Mouse (Mus musculus): ENCODE results near the gene Ptk7. TPM values are rescaled to one million over a fixed set of nuclear protein-coding genes. Genes with fewer than 3 reads are reported as not detected.

Gene Ptk7
- polyA plus RNA-seq, 1 experiment from 2014 or later = 80.9 TPM

DNA sequence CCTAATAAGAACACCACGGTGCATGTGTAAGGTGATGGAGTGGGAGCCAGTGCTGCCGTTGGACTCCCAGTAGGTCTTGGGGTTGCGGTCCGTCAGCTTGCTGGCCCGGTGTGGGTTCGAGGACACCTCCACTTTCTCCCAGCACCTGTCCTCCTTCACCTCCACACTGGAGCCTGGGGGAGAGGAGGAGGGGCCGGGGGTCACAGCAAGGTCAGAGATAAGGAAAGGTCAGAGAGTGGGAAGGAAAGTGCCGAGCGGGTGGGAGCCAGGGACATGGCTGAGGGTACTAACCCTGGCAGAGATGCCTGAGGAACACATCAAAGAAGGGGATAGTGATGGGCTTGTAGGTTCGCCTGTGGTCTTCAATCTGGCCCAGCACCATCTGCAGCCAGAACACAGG, 104.2 kb downstream of the Ptk7 start:
- WGBS = 85% methylated on average over 10 of the region's 10 CpGs
- Histone ChIP-seq H3K4me3 (no peak overlapping the region), H3K4me1 (no peaks in the 10 kb centered on the region), H3K36me3 (peaks cover 22% of the 10 kb centered on the region), H3K9me3 (replicated peaks) (no peaks in the 10 kb centered on the region), H3K9ac (no peak overlapping the region), H3K4me2 (replicated peaks) (no peak overlapping the region), H3K27ac (no peak overlapping the region), H3K27me3 (peaks cover 27% of the 10 kb centered on the region)
- ATAC-seq (ENCODE audit: low FRiP score) = no peak

DNA sequence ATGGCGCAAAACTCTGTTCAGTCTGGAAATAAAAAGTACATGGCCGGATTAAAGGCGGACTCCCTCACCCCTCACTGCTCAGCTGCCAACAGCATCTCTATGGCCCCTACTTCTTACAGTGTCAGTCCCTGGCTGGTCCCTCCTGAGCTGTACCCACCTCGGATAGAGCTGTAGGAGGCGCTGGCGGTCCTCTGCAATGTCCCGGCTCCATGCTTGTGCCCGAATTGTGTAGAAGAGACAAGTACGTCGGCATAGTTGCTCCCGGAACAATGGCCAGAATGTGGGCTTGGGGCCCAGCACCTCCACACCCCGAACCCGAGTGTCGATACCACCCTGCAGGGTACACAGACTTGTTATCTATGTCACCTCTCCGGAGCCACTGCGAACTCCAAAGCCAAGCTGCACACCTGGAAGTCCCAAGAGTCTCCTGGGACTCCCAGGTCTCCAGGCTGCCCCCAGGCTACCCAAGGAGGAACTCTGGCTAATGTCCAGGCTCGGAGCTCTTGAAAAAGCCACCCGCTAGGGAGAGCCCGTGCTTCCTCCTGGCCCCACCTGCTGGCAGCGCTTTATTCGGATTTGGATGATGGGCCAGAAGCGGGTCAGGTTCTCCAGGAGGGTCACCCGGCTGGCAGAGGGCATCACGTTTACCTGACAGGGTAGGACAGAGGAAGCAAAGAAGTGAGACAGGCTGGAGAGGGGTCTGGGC, 107.2 kb downstream of the Ptk7 start:
- WGBS = 33% methylated on average over 24 of the region's 24 CpGs
- ATAC-seq (ENCODE audit: low FRiP score) = no peak

DNA sequence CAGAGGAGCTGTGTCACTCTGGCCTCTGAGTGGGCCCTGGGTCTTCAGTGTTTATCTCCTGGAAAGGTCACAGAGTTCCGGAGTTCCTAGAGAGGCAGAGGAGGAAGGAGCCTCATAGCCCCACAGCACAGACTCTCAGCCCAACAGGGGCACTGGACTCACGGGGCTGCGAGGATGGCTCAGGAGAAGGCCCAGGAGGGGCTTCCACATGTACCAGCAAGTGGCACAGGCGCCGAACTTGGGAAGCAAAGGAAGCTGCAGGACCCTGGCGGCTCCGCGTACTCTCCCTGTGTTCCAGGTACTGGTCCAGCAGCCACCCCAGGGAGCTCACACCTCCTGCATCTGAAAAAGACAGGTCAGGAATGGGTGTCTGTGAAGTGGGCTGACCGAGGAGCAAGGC, 108.1 kb downstream of the Ptk7 start:
- Histone ChIP-seq H3K4me3 (no peak overlapping the region), H3K9ac (no peak overlapping the region), H3K36me3 (peaks cover 14% of the 10 kb centered on the region; the same call in 1 of the 2 replicates), H3K4me1 (no peaks in the 10 kb centered on the region), H3K9me3 (replicated peaks) (no peaks in the 10 kb centered on the region), H3K27ac (no peak overlapping the region), H3K27me3 (peaks cover 33% of the 10 kb centered on the region), H3K4me2 (replicated peaks) (no peak overlapping the region)
- WGBS = 77% methylated on average over 9 of the region's 9 CpGs
- ATAC-seq (ENCODE audit: low FRiP score) = no peak

More for the DNA sequence above, 107.2 kb downstream of the Ptk7 start:
- Histone ChIP-seq H3K27me3 (peaks cover 33% of the 10 kb centered on the region), H3K4me1 (no peaks in the 10 kb centered on the region), H3K27ac (no peak overlapping the region), H3K9ac (no peak overlapping the region), H3K36me3 (peaks cover 18% of the 10 kb centered on the region; the same call in 1 of the 2 replicates), H3K4me3 (no peak overlapping the region), H3K9me3 (replicated peaks) (no peaks in the 10 kb centered on the region), H3K4me2 (replicated peaks) (no peak overlapping the region)

DNA sequence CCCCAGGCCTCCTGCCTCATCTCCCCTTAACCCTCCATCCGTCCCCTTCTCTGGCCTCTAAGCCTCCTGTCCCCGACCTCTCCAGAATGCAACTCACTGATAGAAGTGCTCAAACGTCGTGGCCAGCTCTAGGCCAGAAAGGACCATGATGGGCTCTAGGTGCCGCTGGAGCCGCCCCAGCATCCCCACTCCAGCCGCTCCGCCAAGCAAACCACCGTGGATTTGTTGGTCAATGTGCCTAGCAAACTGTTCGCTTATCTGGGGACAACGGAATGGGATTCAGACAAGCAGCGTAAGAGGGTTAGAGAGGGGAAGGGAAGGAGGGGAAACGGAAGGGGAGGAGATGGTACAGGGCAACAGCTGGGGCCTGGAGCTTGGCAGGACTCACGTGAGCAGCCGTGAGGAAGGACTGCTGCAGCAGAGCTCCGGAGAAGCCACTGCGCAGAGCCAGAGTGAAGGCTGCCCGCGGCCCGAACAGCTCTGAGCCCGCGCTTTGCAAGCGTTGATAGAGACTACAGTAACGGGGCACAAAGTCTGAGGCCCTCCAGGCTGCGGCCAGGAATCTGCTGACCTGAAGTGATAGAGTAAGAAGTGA, 108.8 kb downstream of the Ptk7 start:
- H3K9ac ChIP-seq = no peak overlapping the region
- peak overlapping the region; percentile 20 for H3K4me2 ChIP-seq (replicated peaks)
- ATAC-seq (ENCODE audit: low FRiP score) = no peak
- 0 out of 2 replicates have a peak, but pooled peaks cover 7% of the 10 kb centered on the region for H3K36me3 ChIP-seq
- 40% methylated on average over 25 of the region's 25 CpGs for WGBS
- no peak overlapping the region for H3K27ac ChIP-seq
- peak overlapping the region; percentile 1; the same call in 1 of the 2 replicates for H3K4me3 ChIP-seq
- peaks cover 33% of the 10 kb centered on the region for H3K27me3 ChIP-seq
- H3K4me1 ChIP-seq = no peaks in the 10 kb centered on the region
- no peaks in the 10 kb centered on the region for H3K9me3 ChIP-seq (replicated peaks)

DNA sequence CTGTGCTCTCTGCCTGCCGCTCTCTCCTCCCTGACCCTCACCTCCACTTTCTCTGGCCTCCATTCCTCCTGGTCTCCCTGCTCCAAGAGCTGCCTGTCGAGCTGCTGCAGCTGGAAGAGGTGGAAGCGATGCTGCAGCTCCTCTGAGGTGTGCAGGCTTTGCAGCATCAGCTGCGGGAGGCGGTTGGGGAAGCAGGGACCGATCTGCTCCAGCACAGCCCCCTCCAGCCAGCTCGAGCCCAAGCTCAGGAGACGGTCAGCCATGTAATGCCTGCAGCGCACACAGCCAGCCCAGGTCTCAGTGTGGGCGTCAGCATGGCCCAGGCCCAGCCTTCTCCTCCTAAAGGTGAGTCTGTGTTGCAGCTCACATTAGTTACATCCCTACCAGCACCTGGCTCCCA, 109.3 kb downstream of the Ptk7 start:
- no peaks in the 10 kb centered on the region for H3K4me1 ChIP-seq
- no peaks in the 10 kb centered on the region for H3K9me3 ChIP-seq (replicated peaks)
- H3K9ac ChIP-seq = no peak overlapping the region
- no peak for ATAC-seq (ENCODE audit: low FRiP score)
- H3K4me3 ChIP-seq = peak overlapping the region; percentile 1; the same call in 1 of the 2 replicates
- H3K27ac ChIP-seq = no peak overlapping the region
- 56% methylated on average over 10 of the region's 10 CpGs for WGBS
- 0 out of 2 replicates have a peak, but pooled peaks cover 6% of the 10 kb centered on the region for H3K36me3 ChIP-seq
- H3K4me2 ChIP-seq (replicated peaks) = peak overlapping the region; percentile 20
- H3K27me3 ChIP-seq = peaks cover 33% of the 10 kb centered on the region

Small RNA genes lying within 50 kb of the gene (microRNA-seq; reads per million reads assigned to microRNA genes)
- not detected for gene Mir6976

Other genes starting within 250 kb of the Ptk7 start
- 24.4 and 25.3 TPM in 2 replicates for gene Zfp318, start 245.8 kb downstream of the Ptk7 start, polyA plus RNA-seq (2016; fragmentation: Nextera tagmentation; extraction: Ambion mirVana)
- 0.57 and 0.95 TPM in 2 replicates for gene Crip3, start 200.6 kb downstream of the Ptk7 start, polyA plus RNA-seq (2016; fragmentation: Nextera tagmentation; extraction: Ambion mirVana)
- not detected in 2 replicates for gene Slc22a7, start 191.0 kb downstream of the Ptk7 start, polyA plus RNA-seq (2016; fragmentation: Nextera tagmentation; extraction: Ambion mirVana)
- 5.3 and 6.6 TPM in 2 replicates for gene Ttbk1, start 141.8 kb downstream of the Ptk7 start, polyA plus RNA-seq (2016; fragmentation: Nextera tagmentation; extraction: Ambion mirVana)
- 35.3 and 35.5 TPM in 2 replicates for gene Dnph1, start 132.8 kb downstream of the Ptk7 start, polyA plus RNA-seq (2016; fragmentation: Nextera tagmentation; extraction: Ambion mirVana)
- 14.1 and 14.9 TPM in 2 replicates for gene Cul9, start 83.1 kb downstream of the Ptk7 start, polyA plus RNA-seq (2016; fragmentation: Nextera tagmentation; extraction: Ambion mirVana)
- gene Srf, start 73.3 kb downstream of the Ptk7 start, polyA plus RNA-seq (2016; fragmentation: Nextera tagmentation; extraction: Ambion mirVana) = 5.9 and 8.1 TPM in 2 replicates
- 37.8 and 40.0 TPM in 2 replicates for gene Klc4, start 16.5 kb upstream of the Ptk7 start, polyA plus RNA-seq (2016; fragmentation: Nextera tagmentation; extraction: Ambion mirVana)
- gene Mrpl2, start 16.7 kb upstream of the Ptk7 start, polyA plus RNA-seq (2016; fragmentation: Nextera tagmentation; extraction: Ambion mirVana) = 79.7 and 88.2 TPM in 2 replicates
- gene Cul7, start 20.8 kb upstream of the Ptk7 start, polyA plus RNA-seq (2016; fragmentation: Nextera tagmentation; extraction: Ambion mirVana) = 52.1 and 53.0 TPM in 2 replicates
- 54.2 and 61.8 TPM in 2 replicates for gene Rrp36, start 44.8 kb upstream of the Ptk7 start, polyA plus RNA-seq (2016; fragmentation: Nextera tagmentation; extraction: Ambion mirVana)
- 178 and 183 TPM in 2 replicates for gene Mea1, start 49.3 kb upstream of the Ptk7 start, polyA plus RNA-seq (2016; fragmentation: Nextera tagmentation; extraction: Ambion mirVana)
- 139 and 141 TPM in 2 replicates for gene Klhdc3, start 51.4 kb upstream of the Ptk7 start, polyA plus RNA-seq (2016; fragmentation: Nextera tagmentation; extraction: Ambion mirVana)
- 103 and 106 TPM in 2 replicates for gene Ppp2r5d, start 75.6 kb upstream of the Ptk7 start, polyA plus RNA-seq (2016; fragmentation: Nextera tagmentation; extraction: Ambion mirVana)
- 33.9 and 38.0 TPM in 2 replicates for gene Pex6, start 82.0 kb upstream of the Ptk7 start, polyA plus RNA-seq (2016; fragmentation: Nextera tagmentation; extraction: Ambion mirVana)
- gene Gnmt, start 99.7 kb upstream of the Ptk7 start, polyA plus RNA-seq (2016; fragmentation: Nextera tagmentation; extraction: Ambion mirVana) = 0.33 and 0.49 TPM in 2 replicates
- gene Cnpy3, start 122.7 kb upstream of the Ptk7 start, polyA plus RNA-seq (2016; fragmentation: Nextera tagmentation; extraction: Ambion mirVana) = 58.7 and 61.6 TPM in 2 replicates
- 0.17 and 0.53 TPM in 2 replicates for gene Ptcra, start 134.2 kb upstream of the Ptk7 start, polyA plus RNA-seq (2016; fragmentation: Nextera tagmentation; extraction: Ambion mirVana)
- gene 2310039H08Rik, start 143.1 kb upstream of the Ptk7 start, polyA plus RNA-seq (2016; fragmentation: Nextera tagmentation; extraction: Ambion mirVana) = 41.1 and 54.7 TPM in 2 replicates
- gene Rpl7l1, start 153.2 kb upstream of the Ptk7 start, polyA plus RNA-seq (2016; fragmentation: Nextera tagmentation; extraction: Ambion mirVana) = 130 and 141 TPM in 2 replicates
- gene Bicral, start 229.0 kb upstream of the Ptk7 start, polyA plus RNA-seq (2016; fragmentation: Nextera tagmentation; extraction: Ambion mirVana) = 7.6 and 8.1 TPM in 2 replicates